Mouse (Mus musculus) megakaryocyte, embryonic 14.5 days (primary cell): ENCODE measurements around the gene Alk.

Experiments
- FLI1 ChIP-seq: IDR thresholded peaks from 2 replicates; pipeline ENCODE4 v1.6.1; 2012; ENCODE audit warnings: low read length, inconsistent platforms, mixed read lengths
- GATA1 ChIP-seq: IDR thresholded peaks from 3 replicates; pipeline ENCODE4 v1.6.1; 2012; ENCODE audit warnings: mixed read lengths, low read length, inconsistent platforms, borderline replicate concordance

- no peak for TF ChIP-seq GATA1
- no peak for TF ChIP-seq FLI1
These were observed 95.6 kb downstream of the Alk start for GRCm38 (mm10) chr17:72508678-72509394.
